Mouse (Mus musculus) hindbrain, embryonic 16.5 days (tissue): ENCODE data around the gene Edrf1. TPM values are rescaled to one million over a fixed set of nuclear protein-coding genes. Genes with fewer than 3 reads are reported as not detected.

ENCODE experiments used
- ATAC-seq: fragments of 200-750 bp; cut with Nextera tagmentation; 2 replicates; pipeline ENCODE4 v1.8.0; 2017; ENCODE audit warnings: moderate TSS enrichment, moderate library complexity
- H3K27ac ChIP-seq: fragments of 300-500 bp; sonication (generic); 2 replicates; pipeline ENCODE4 v1.5.1; 2014; ENCODE audit warnings: low read depth, mild to moderate bottlenecking, control low read depth, low read length, moderate library complexity
- H3K27me3 ChIP-seq: fragments of 300-500 bp; sonication (generic); replicated peaks from 2 replicates; pipeline ENCODE4 v1.6.1; 2014; ENCODE audit warnings: low read length; ENCODE audit not compliant: control insufficient read depth, insufficient read depth
- H3K36me3 ChIP-seq: fragments of 300-500 bp; sonication (generic); 2 replicates; pipeline ENCODE4 v1.6.1; 2014; ENCODE audit warnings: mild to moderate bottlenecking, low read length, moderate library complexity, mixed read lengths; ENCODE audit not compliant: control insufficient read depth, insufficient read depth
- H3K4me1 ChIP-seq: fragments of 300-500 bp; sonication (generic); 2 replicates; pipeline ENCODE4 v1.6.1; 2014; ENCODE audit warnings: low read depth, low read length; ENCODE audit not compliant: control insufficient read depth, insufficient read depth
- H3K4me2 ChIP-seq: fragments of 300-500 bp; sonication (generic); 2 replicates; pipeline ENCODE4 v1.6.1; 2014; ENCODE audit warnings: mild to moderate bottlenecking, low read length, control low read depth, moderate library complexity
- H3K4me3 ChIP-seq: fragments of 300-500 bp; sonication (generic); 2 replicates; pipeline ENCODE4 v1.5.1; 2014; ENCODE audit warnings: mild to moderate bottlenecking, low read length, control low read depth, moderate library complexity
- H3K9ac ChIP-seq: fragments of 300-500 bp; sonication (generic); 2 replicates; pipeline ENCODE4 v1.6.1; 2014; ENCODE audit warnings: low read depth, mild to moderate bottlenecking, control low read depth, low read length, moderate library complexity
- H3K9me3 ChIP-seq: fragments of 300-500 bp; sonication (generic); 2 replicates; pipeline ENCODE4 v1.6.1; 2014; ENCODE audit warnings: mild to moderate bottlenecking, low read length, moderate library complexity; ENCODE audit not compliant: control insufficient read depth
- WGBS: fragments of 180-500 bp; shearing (Covaris S2); extraction: QIAGEN DNeasy Blood & Tissue Kit; methylation state at CpG from one replicate; pipeline ENCODE4 v1.1.7; 2014; 5-methylcytosine and 5-hydroxymethylcytosine counted together
- polyA plus RNA-seq: library from polyadenylated mRNA; unstranded; fragments of >200 nt; fragmentation: Nextera tagmentation; extraction: Ambion mirVana; gene quantifications from 2 replicates; pipeline ENCODE4 v1.2.1, GENCODE M21; 2015

The Edrf1 gene
- polyA plus RNA-seq, 1 experiment from 2014 or later, result 14.9 TPM

DNA sequence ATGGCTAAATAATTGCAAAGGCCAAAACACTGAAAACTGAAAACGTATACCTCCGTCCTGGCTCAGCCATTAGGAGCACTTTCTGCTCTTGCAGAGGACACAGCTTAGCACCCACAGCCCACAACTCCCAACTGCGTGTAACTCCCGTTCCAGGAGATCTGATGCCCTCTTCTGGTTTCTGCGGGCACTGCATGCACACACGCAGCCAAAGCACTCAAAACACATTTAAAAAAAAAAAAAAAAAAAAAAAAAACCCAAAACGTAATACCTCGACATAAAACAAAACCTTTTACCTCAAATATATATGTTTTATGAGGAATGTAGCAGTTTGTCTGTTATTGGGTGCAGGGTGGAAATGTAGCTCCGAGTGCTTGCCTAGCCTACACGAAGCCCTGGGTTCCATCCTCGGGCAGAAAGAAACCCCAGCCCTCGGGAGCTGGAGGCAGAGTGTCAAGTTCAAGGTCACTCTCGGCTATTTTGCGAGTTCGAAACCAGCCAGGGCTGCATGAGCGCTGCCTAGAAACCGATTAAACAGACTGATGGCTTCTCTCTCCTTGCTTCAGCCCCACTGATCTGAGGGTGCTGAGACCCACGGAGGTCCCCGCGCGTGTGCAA, 498 bp upstream of the Edrf1 start:
- peak overlapping the region; percentile 93 for H3K4me3 ChIP-seq
- H3K27me3 ChIP-seq, result no peaks in the 10 kb centered on the region
- 2% methylated on average over 21 of the region's 21 CpGs for WGBS
- peak overlapping the region; percentile 86 for H3K9ac ChIP-seq
- peak overlapping the region; percentile 72 for H3K4me2 ChIP-seq
- H3K36me3 ChIP-seq, result peaks cover 14% of the 10 kb centered on the region
- H3K4me1 ChIP-seq, result peaks cover 11% of the 10 kb centered on the region
- H3K9me3 ChIP-seq, result no peaks in the 10 kb centered on the region
- no peak; the same call in 1 of the 2 replicates for ATAC-seq
- peak overlapping the region; percentile 90 for H3K27ac ChIP-seq

DNA sequence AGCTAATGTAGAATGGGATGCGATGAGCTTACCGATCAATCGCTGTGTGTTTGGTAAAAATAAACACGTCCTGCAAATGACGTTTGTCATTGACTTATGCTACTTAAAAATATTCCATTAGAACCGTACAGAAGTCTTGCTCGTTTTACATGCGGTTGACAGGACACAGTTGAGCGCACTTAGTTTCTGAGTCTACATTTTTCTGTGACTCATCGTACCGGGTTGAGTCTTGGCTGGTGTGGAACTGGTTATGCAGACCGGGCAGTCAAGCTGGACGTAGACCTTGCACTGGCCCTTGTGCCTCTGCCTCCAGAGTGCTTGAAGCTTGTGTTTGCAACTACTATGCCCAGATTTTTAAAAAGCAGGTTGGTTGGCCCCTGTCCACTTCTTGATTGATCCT, 963 bp downstream of the Edrf1 start:
- Histone ChIP-seq H3K36me3 (peaks cover 29% of the 10 kb centered on the region), H3K4me1 (peaks cover 11% of the 10 kb centered on the region), H3K4me3 (peak overlapping the region; percentile 93), H3K4me2 (peak overlapping the region; percentile 95), H3K9me3 (no peaks in the 10 kb centered on the region), H3K27me3 (no peaks in the 10 kb centered on the region), H3K27ac (peak overlapping the region; percentile 84), H3K9ac (peak overlapping the region; percentile 93)
- WGBS, result 13% methylated on average over 13 of the region's 13 CpGs
- no peak for ATAC-seq

- H3K4me2 ChIP-seq, result peak overlapping the region; percentile 95
- H3K27ac ChIP-seq, result no peak overlapping the region
- H3K9me3 ChIP-seq, result no peaks in the 10 kb centered on the region
- H3K27me3 ChIP-seq, result no peaks in the 10 kb centered on the region
- ATAC-seq, result no peak
- peaks cover 32% of the 10 kb centered on the region for H3K36me3 ChIP-seq
- no peak overlapping the region for H3K9ac ChIP-seq
- WGBS, result 90% methylated on average over 13 of the region's 13 CpGs
- H3K4me1 ChIP-seq, result peaks cover 11% of the 10 kb centered on the region
- no peak overlapping the region for H3K4me3 ChIP-seq
Measured at GRCm38 (mm10) chr7:133638821-133639220, 1.5 kb downstream of the Edrf1 start.

- no peak for ATAC-seq
- H3K36me3 ChIP-seq, result peaks cover 44% of the 10 kb centered on the region
Measured at GRCm38 (mm10) chr7:133645716-133646115, 8.4 kb downstream of the Edrf1 start.

GRCm38 (mm10) chr7:133662467-133662866, 25.1 kb downstream of the Edrf1 start:
- no peak overlapping the region for H3K27ac ChIP-seq
- WGBS, result 83% methylated on average over 1 of the region's 1 CpGs
- ATAC-seq, result no peak

More at GRCm38 (mm10) chr7:133645716-133646115, 8.4 kb downstream of the Edrf1 start:
- Histone ChIP-seq H3K27me3 (no peaks in the 10 kb centered on the region), H3K4me3 (no peak overlapping the region), H3K4me2 (no peak overlapping the region), H3K9ac (no peak overlapping the region), H3K4me1 (no peaks in the 10 kb centered on the region), H3K27ac (no peak overlapping the region), H3K9me3 (no peaks in the 10 kb centered on the region)
- WGBS, result 92% methylated on average over 6 of the region's 6 CpGs

DNA sequence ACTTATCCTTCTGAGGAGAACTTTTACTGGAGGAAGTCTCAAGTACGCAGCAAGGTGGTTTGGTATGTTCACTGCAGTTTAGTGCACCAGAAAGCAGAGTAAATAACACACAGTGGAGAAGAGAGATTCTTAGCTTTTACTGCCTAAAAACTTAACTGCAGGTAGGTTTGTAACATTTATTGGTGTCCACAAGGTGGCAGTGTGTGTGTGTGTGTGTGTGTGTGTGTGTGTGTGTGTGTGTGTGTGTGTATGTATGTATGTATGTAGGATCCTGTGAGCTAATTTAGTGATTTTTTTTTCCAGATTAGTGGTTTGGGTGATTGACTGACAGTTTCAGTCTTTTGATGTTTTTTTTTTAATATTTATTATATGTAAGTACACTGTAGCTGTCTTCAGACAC, 31.7 kb downstream of the Edrf1 start:
- WGBS, result 94% methylated on average over 1 of the region's 1 CpGs
- peaks cover 50% of the 10 kb centered on the region for H3K36me3 ChIP-seq

More at GRCm38 (mm10) chr7:133662467-133662866, 25.1 kb downstream of the Edrf1 start:
- Histone ChIP-seq H3K27me3 (no peaks in the 10 kb centered on the region), H3K9ac (no peak overlapping the region), H3K4me1 (no peaks in the 10 kb centered on the region), H3K4me3 (no peak overlapping the region), H3K9me3 (no peaks in the 10 kb centered on the region), H3K36me3 (peaks cover 51% of the 10 kb centered on the region), H3K4me2 (no peak overlapping the region)

GRCm38 (mm10) chr7:133669946-133670345, 32.6 kb downstream of the Edrf1 start:
- no peaks in the 10 kb centered on the region for H3K9me3 ChIP-seq
- H3K36me3 ChIP-seq, result peaks cover 44% of the 10 kb centered on the region
- no peak for ATAC-seq
- no peak overlapping the region for H3K4me3 ChIP-seq
- no peak overlapping the region for H3K4me2 ChIP-seq
- H3K9ac ChIP-seq, result no peak overlapping the region
- WGBS, result 97% methylated on average over 9 of the region's 9 CpGs
- no peak overlapping the region for H3K27ac ChIP-seq
- H3K27me3 ChIP-seq, result no peaks in the 10 kb centered on the region
- H3K4me1 ChIP-seq, result no peaks in the 10 kb centered on the region

More for the DNA sequence above, 31.7 kb downstream of the Edrf1 start:
- no peak overlapping the region for H3K4me3 ChIP-seq
- no peak for ATAC-seq
- no peaks in the 10 kb centered on the region for H3K27me3 ChIP-seq
- no peak overlapping the region for H3K9ac ChIP-seq
- no peaks in the 10 kb centered on the region for H3K9me3 ChIP-seq
- no peak overlapping the region for H3K27ac ChIP-seq
- no peak overlapping the region for H3K4me2 ChIP-seq
- H3K4me1 ChIP-seq, result no peaks in the 10 kb centered on the region

GRCm38 (mm10) chr7:133670846-133671245, 33.5 kb downstream of the Edrf1 start:
- H3K4me2 ChIP-seq, result no peak overlapping the region

GRCm38 (mm10) chr7:133676002-133676401, 38.7 kb downstream of the Edrf1 start:
- WGBS, result 65% methylated on average over 9 of the region's 9 CpGs
- Histone ChIP-seq H3K9me3 (no peaks in the 10 kb centered on the region), H3K27me3 (no peaks in the 10 kb centered on the region), H3K27ac (no peak overlapping the region), H3K36me3 (peaks cover 15% of the 10 kb centered on the region), H3K9ac (no peak overlapping the region), H3K4me3 (no peak overlapping the region), H3K4me1 (no peaks in the 10 kb centered on the region), H3K4me2 (no peak overlapping the region)
- no peak for ATAC-seq

More at GRCm38 (mm10) chr7:133670846-133671245, 33.5 kb downstream of the Edrf1 start:
- no peaks in the 10 kb centered on the region for H3K4me1 ChIP-seq
- H3K9me3 ChIP-seq, result no peaks in the 10 kb centered on the region
- no peaks in the 10 kb centered on the region for H3K27me3 ChIP-seq
- peaks cover 42% of the 10 kb centered on the region for H3K36me3 ChIP-seq
- 96% methylated on average over 3 of the region's 3 CpGs for WGBS
- H3K27ac ChIP-seq, result no peak overlapping the region
- H3K9ac ChIP-seq, result no peak overlapping the region
- no peak for ATAC-seq
- no peak overlapping the region for H3K4me3 ChIP-seq
